Mouse (Mus musculus) MEL (cell line): Measurements from ENCODE around the gene Myh6.

ENCODE experiments used
- CTCF ChIP-seq, 3 experiments: IDR thresholded peaks in 2 of 3; conservative IDR thresholded peaks in 1 of 3; 2 replicates each; pipeline ENCODE4 v1.5.1; 2011 to 2012; ENCODE audit warnings: low read length in 3 of 3, low read depth in 2 of 3, mild to moderate bottlenecking in 2 of 3, improper control_type of control experiment in 1 of 3, inconsistent platforms in 1 of 3, mixed read lengths in 1 of 3, moderate library complexity in 1 of 3; ENCODE audit not compliant: control insufficient read depth in 1 of 3, insufficient read depth in 1 of 3, poor library complexity in 1 of 3, severe bottlenecking in 1 of 3
- EP300 ChIP-seq, 2 experiments: IDR thresholded peaks; 2 replicates each; pipeline ENCODE4 v1.6.1; 2011; ENCODE audit warnings: improper control_type of control experiment in 2 of 2, low read length in 2 of 2, low read depth in 1 of 2, mild to moderate bottlenecking in 1 of 2
- JUND ChIP-seq: IDR thresholded peaks from 2 replicates; pipeline ENCODE4 v1.6.1; 2011; ENCODE audit warnings: low read depth, mild to moderate bottlenecking, improper control_type of control experiment, low read length
- MAZ ChIP-seq: IDR thresholded peaks from 2 replicates; pipeline ENCODE4 v1.6.1; 2012; ENCODE audit warnings: low read depth, mild to moderate bottlenecking, inconsistent platforms, low read length, improper control_type of control experiment
- MYC ChIP-seq: IDR thresholded peaks from 2 replicates; pipeline ENCODE4 v1.6.1; 2011; ENCODE audit warnings: low read depth, mild to moderate bottlenecking, low read length, improper control_type of control experiment, moderate library complexity
- NRF1 ChIP-seq: IDR thresholded peaks from 2 replicates; pipeline ENCODE4 v1.6.1; 2014; ENCODE audit warnings: low read depth, mild to moderate bottlenecking, inconsistent platforms, low read length, improper control_type of control experiment, moderate library complexity; ENCODE audit not compliant: poor library complexity, insufficient read depth, severe bottlenecking
- POLR2A ChIP-seq, 2 experiments: IDR thresholded peaks; 2 replicates each; pipeline ENCODE4 v1.6.1; 2011 to 2012; ENCODE audit warnings: low read length in 2 of 2, mild to moderate bottlenecking in 2 of 2, control low read depth in 1 of 2, improper control_type of control experiment in 1 of 2, low read depth in 1 of 2, moderate library complexity in 1 of 2; ENCODE audit not compliant: control insufficient read depth in 1 of 2, insufficient read depth in 1 of 2, poor library complexity in 1 of 2
- TAL1 ChIP-seq: IDR thresholded peaks from 2 replicates; pipeline ENCODE4 v1.6.1; 2012; ENCODE audit warnings: mild to moderate bottlenecking, inconsistent platforms, low read length, moderate library complexity, mixed read lengths
- USF1 ChIP-seq: IDR thresholded peaks from 2 replicates; pipeline ENCODE4 v1.6.1; 2014; ENCODE audit warnings: low read depth, mild to moderate bottlenecking, inconsistent platforms, low read length, improper control_type of control experiment, moderate library complexity
- ZMIZ1 ChIP-seq: IDR thresholded peaks from 2 replicates; pipeline ENCODE4 v1.6.1; 2012; ENCODE audit warnings: low read depth, mild to moderate bottlenecking, inconsistent platforms, low read length, improper control_type of control experiment, moderate library complexity

DNA sequence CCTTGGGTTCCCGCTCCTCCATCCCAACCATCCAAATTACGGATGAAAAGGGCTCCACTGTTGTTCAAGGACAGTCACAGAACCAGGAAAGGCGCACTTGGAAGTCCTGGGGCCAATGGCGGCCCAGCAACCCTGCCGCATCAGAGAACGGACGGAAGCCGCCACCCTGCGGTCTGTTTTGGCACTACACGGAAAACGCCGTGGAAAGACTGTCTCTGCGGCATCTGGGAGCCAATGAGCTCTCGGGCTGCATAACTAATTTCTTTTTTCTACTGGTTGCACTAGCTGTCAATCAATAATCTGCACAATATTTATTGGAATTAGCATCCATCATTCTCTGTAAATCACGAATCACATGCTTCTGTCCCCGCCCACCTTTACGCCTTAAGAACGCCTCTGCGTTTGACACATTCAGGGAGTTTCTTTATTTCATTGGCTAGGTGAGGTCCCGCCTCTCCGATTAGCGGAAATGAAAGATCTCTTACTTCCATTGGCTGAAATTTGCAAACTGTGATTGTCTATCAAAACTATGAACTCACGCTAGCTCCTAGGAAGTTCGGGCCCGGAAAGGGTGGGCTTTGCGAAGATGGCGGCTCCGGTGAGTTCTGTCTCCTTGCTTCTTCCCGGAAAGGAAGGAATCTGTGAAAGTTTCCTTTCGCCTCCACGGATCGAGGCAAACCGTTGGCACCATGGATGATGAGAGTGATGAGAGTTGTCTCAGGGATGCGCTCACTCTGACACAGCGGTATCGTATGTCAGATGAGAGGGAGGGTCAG lies 48.5 kb upstream of the Myh6 start, which contains the start of gene Ngdn:
- no peak for TF ChIP-seq MAZ
- TF ChIP-seq EP300 (IDR thresholded peaks at IDR 0.05; ENCODE audit: low read depth in 1 of 2, low read length in 2 of 2): no peak
- TF ChIP-seq TAL1: no peak
- TF ChIP-seq ZMIZ1: no peak; the same call in 1 of the 2 replicates
- 0 out of 2 replicates have a peak, but pooled peaks have one; percentile 18 for TF ChIP-seq NRF1
- peak; percentile 82 for TF ChIP-seq MYC
- TF ChIP-seq USF1: peak; percentile 73
- peak; percentile 65; the same call in 1 of the 2 replicates for TF ChIP-seq JUND
- TF ChIP-seq POLR2A (IDR thresholded peaks at IDR 0.05; ENCODE audit: control insufficient read depth in 1 of 2, insufficient read depth in 1 of 2, low read depth in 1 of 2, low read length in 2 of 2, poor library complexity in 1 of 2): peak; percentile 82 to 85; a peak in 3 of 4 replicates
- peak; percentile 65 to 83 (median 78) for TF ChIP-seq CTCF (IDR thresholded peaks at IDR 0.05 in 2 of 3, conservative IDR thresholded peaks at IDR 0.05 in 1 of 3; ENCODE audit: control insufficient read depth in 1 of 3, insufficient read depth in 1 of 3, low read depth in 2 of 3, low read length in 3 of 3, poor library complexity in 1 of 3, severe bottlenecking in 1 of 3)
